Mouse (Mus musculus): ENCODE results near the gene Ints3. TPM values are rescaled to one million over a fixed set of nuclear protein-coding genes. Genes with fewer than 3 reads are reported as not detected.

Gene Ints3
- polyA plus RNA-seq, 1 experiment: 68.6 TPM

DNA sequence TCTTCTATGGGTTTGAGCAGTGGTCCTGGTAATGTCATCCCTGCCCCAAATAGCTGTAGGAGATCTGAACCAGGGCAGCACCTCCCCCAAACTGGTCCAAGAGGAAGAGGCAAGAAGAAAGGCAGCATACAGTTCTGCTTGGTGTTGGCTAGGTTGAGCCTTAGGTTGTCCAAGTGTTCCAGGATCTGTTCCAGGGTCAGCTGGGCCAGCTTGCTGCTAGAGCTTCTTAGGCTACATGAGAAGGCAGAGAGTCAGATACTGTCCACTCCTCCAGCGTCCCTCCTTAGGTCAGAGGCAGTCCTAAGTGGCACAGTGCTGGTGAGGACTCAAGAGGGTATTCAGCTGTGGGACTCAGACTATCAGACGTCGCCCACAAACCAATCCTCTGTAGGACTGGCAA lies 40.8 kb downstream of the Ints3 start:
- Histone ChIP-seq H3K27ac (ENCODE audit: insufficient read depth, low read length) (no peak overlapping the region), H3K36me3 (ENCODE audit: control insufficient read depth, insufficient read depth, low read length, poor library complexity, severe bottlenecking) (peaks cover 52% of the 10 kb centered on the region), H3K4me1 (ENCODE audit: control insufficient read depth, insufficient read depth, low read length) (peaks cover 8% of the 10 kb centered on the region), H3K9ac (ENCODE audit: low read depth, poor library complexity, severe bottlenecking) (no peak overlapping the region), H3K9me3 (replicated peaks; ENCODE audit: control insufficient read depth, insufficient read depth, low read length, poor library complexity, severe bottlenecking) (no peaks in the 10 kb centered on the region), H3K27me3 (ENCODE audit: control insufficient read depth, insufficient read depth, low read length, poor library complexity, severe bottlenecking) (no peaks in the 10 kb centered on the region), H3K4me3 (ENCODE audit: low read depth, low read length) (no peak overlapping the region)
- no peak for TF ChIP-seq EP300 (IDR thresholded peaks at IDR 0.05; ENCODE audit: insufficient read depth, low read depth, low read length)
- no peak for TF ChIP-seq CTCF (IDR thresholded peaks at IDR 0.05; ENCODE audit: low read depth, low read length)
- TF ChIP-seq POLR2A (IDR thresholded peaks at IDR 0.05; ENCODE audit: insufficient read depth, low read length): no peak

DNA sequence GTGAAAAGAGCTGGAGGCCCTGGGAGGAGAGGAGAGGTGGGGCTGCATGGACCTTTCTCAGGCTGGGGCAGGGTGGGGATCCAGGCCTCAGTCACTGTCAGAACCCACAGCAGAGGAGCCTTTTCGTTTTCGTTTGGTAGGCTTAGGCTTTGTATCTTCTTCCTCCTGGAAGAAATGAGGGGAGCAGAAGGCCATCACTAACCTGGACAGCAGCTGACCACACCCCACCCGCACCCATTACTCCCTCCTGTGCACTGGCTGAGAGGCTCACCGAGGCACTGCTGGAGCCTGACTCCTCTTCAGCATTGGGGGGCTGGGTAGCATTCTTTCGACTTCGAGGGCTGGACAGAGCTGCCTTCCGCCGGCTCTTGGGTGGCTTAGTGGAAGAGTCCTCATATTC lies 41.5 kb downstream of the Ints3 start:
- Histone ChIP-seq H3K27me3 (ENCODE audit: control insufficient read depth, insufficient read depth, low read length, poor library complexity, severe bottlenecking) (no peaks in the 10 kb centered on the region), H3K4me3 (ENCODE audit: low read depth, low read length) (no peak overlapping the region), H3K27ac (ENCODE audit: insufficient read depth, low read length) (no peak overlapping the region), H3K9ac (ENCODE audit: low read depth, poor library complexity, severe bottlenecking) (no peak overlapping the region), H3K9me3 (replicated peaks; ENCODE audit: control insufficient read depth, insufficient read depth, low read length, poor library complexity, severe bottlenecking) (no peaks in the 10 kb centered on the region), H3K36me3 (ENCODE audit: control insufficient read depth, insufficient read depth, low read length, poor library complexity, severe bottlenecking) (peaks cover 51% of the 10 kb centered on the region), H3K4me1 (ENCODE audit: control insufficient read depth, insufficient read depth, low read length) (peaks cover 8% of the 10 kb centered on the region)
- TF ChIP-seq CTCF (IDR thresholded peaks at IDR 0.05; ENCODE audit: low read depth, low read length): no peak
- no peak for TF ChIP-seq POLR2A (IDR thresholded peaks at IDR 0.05; ENCODE audit: insufficient read depth, low read length)
- TF ChIP-seq EP300 (IDR thresholded peaks at IDR 0.05; ENCODE audit: insufficient read depth, low read depth, low read length): no peak

DNA sequence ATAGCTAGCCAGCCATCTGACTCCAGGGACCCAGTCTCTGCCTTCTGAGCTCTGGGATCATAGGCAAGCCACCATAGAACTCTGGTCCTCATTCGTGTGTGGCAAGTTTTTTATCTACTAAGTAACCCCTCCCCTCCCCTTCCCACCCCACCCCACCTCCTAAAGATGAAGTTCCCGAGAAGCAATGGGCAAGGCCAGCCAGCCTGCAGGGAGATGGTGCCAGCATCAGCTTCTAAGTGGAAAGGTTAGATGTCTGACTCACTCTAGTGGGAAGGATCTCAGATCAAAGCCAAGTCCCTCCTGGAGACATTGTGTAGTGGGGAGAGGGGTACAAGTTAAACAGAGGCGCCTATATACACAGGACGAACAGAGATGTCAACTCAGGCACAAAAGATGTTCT lies 42.4 kb downstream of the Ints3 start:
- peaks cover 6% of the 10 kb centered on the region for H3K4me1 ChIP-seq (ENCODE audit: control insufficient read depth, insufficient read depth, low read length)
- H3K27ac ChIP-seq (ENCODE audit: insufficient read depth, low read length): peak overlapping the region; percentile 90
- H3K9ac ChIP-seq (ENCODE audit: low read depth, poor library complexity, severe bottlenecking): no peak overlapping the region
- no peak overlapping the region for H3K4me3 ChIP-seq (ENCODE audit: low read depth, low read length)
- H3K36me3 ChIP-seq (ENCODE audit: control insufficient read depth, insufficient read depth, low read length, poor library complexity, severe bottlenecking): peaks cover 43% of the 10 kb centered on the region
- TF ChIP-seq CTCF (IDR thresholded peaks at IDR 0.05; ENCODE audit: low read depth, low read length): no peak
- TF ChIP-seq POLR2A (IDR thresholded peaks at IDR 0.05; ENCODE audit: insufficient read depth, low read length): no peak
- no peak for TF ChIP-seq EP300 (IDR thresholded peaks at IDR 0.05; ENCODE audit: insufficient read depth, low read depth, low read length)
- H3K27me3 ChIP-seq (ENCODE audit: control insufficient read depth, insufficient read depth, low read length, poor library complexity, severe bottlenecking): no peaks in the 10 kb centered on the region
- H3K9me3 ChIP-seq (replicated peaks; ENCODE audit: control insufficient read depth, insufficient read depth, low read length, poor library complexity, severe bottlenecking): no peaks in the 10 kb centered on the region

DNA sequence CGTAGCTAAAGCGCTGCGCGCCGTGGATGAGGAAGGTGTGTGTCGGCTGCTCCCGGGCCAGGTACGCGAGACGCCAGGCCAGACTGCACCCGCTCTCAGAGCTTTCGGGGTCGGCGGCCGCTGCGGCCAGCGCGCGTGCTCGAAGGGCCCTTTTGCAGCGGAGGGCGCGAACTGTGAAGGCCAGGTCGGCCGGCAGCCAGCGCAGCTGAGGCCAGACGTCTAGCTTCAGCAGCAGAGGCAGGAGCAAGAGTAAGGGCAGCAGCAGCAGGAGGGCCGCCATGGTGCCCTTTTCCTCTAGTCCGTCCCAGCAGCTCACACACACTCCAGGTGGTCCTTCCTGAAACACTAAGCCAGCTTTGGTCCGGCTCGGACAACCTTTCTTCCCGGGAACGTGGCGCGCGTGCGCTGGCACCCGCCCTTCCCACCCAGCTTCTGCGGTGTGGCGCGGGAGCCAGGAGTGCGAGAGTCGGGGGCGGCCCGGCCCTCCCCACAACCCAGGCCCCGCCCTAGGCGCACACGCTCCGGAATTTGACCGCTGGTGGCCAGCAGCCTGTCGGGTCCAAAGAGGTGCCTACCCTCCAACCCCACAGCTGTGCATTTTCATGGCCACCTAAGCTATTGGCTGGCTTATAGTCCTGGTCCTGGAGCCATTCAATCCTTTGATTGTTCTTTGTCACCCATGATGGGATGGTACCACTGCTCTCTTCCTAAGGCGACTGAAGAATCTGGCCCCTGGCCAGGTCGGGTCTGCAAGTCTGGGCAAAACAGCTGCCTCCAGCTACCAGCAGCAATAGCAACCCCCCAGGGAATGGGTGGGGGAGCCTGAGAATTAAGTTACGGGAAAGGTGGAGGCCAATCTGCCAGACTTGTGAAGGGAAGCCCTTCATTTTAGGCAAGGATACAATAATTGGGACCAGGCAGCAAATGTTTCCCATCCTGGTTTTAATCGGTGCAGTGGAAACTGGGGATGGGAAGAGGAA lies 43.6 kb downstream of the Ints3 start, which contains the start of gene Slc27a3:
TSS of gene Slc27a3 (minus strand) at position 428 of the 980 bp plus-strand sequence.
- Histone ChIP-seq H3K9ac (ENCODE audit: low read depth, poor library complexity, severe bottlenecking) (peak within 1 kb of the TSS; percentile 60), H3K27ac (ENCODE audit: insufficient read depth, low read length) (peak within 1 kb of the TSS; percentile 90), H3K4me1 (ENCODE audit: control insufficient read depth, insufficient read depth, low read length) (peaks cover 6% of the 10 kb centered on the region), H3K27me3 (ENCODE audit: control insufficient read depth, insufficient read depth, low read length, poor library complexity, severe bottlenecking) (no peaks in the 10 kb centered on the region), H3K9me3 (replicated peaks; ENCODE audit: control insufficient read depth, insufficient read depth, low read length, poor library complexity, severe bottlenecking) (no peaks in the 10 kb centered on the region), H3K4me3 (ENCODE audit: low read depth, low read length) (peak within 1 kb of the TSS; percentile 67), H3K36me3 (ENCODE audit: control insufficient read depth, insufficient read depth, low read length, poor library complexity, severe bottlenecking) (peaks cover 35% of the 10 kb centered on the region)
- no peak for TF ChIP-seq CTCF (IDR thresholded peaks at IDR 0.05; ENCODE audit: low read depth, low read length)
- TF ChIP-seq EP300 (IDR thresholded peaks at IDR 0.05; ENCODE audit: insufficient read depth, low read depth, low read length): no peak
- TF ChIP-seq POLR2A (IDR thresholded peaks at IDR 0.05; ENCODE audit: insufficient read depth, low read length): no peak

DNA sequence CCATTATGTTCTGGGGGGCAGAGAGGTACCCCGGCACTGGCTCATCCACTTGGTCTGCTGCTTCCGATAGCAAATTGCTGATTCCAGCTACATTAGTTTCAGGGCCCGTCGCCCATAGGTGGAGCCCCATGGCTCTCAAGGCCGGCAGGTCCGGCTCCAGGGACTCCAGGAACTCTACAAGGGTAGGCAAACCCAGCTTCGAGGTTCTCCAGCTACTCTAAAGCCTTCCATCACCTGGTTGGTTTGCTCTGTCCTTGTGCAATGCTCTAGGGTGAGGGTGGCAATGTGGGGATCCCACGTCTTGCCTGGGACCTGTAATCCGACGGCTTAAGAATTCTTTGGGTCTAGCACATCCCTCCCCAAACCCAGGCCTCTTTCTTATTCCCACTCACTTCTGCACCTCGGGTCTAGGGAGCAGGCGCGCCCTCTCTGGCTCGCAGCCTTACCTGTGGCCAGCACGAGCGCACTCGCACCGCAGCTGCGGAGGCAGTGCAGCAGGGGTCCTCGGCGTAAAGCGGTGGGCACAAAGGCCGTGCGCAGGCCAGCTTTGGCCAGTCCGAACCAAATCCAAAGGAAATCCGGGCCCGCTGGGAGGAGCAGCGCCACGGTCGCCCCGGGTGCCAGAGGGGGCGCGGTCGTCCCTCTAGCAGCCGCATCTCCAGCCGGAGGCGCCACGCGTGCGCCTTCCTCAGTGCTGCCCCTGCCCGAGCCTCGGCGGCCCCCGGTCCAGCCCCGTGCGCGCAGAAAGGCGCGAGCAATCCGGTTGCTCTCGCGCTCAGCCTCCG lies 44.5 kb downstream of the Ints3 start:
- Histone ChIP-seq H3K27me3 (ENCODE audit: control insufficient read depth, insufficient read depth, low read length, poor library complexity, severe bottlenecking) (no peaks in the 10 kb centered on the region), H3K9me3 (replicated peaks; ENCODE audit: control insufficient read depth, insufficient read depth, low read length, poor library complexity, severe bottlenecking) (no peaks in the 10 kb centered on the region), H3K36me3 (ENCODE audit: control insufficient read depth, insufficient read depth, low read length, poor library complexity, severe bottlenecking) (peaks cover 27% of the 10 kb centered on the region), H3K4me3 (ENCODE audit: low read depth, low read length) (peak overlapping the region; percentile 67), H3K27ac (ENCODE audit: insufficient read depth, low read length) (peak overlapping the region; percentile 14), H3K9ac (ENCODE audit: low read depth, poor library complexity, severe bottlenecking) (peak overlapping the region; percentile 60), H3K4me1 (ENCODE audit: control insufficient read depth, insufficient read depth, low read length) (peaks cover 6% of the 10 kb centered on the region)
- no peak for TF ChIP-seq EP300 (IDR thresholded peaks at IDR 0.05; ENCODE audit: insufficient read depth, low read depth, low read length)
- no peak for TF ChIP-seq POLR2A (IDR thresholded peaks at IDR 0.05; ENCODE audit: insufficient read depth, low read length)
- no peak for TF ChIP-seq CTCF (IDR thresholded peaks at IDR 0.05; ENCODE audit: low read depth, low read length)

Measured in ES-Bruce4 (cell line).